Mouse (Mus musculus) megakaryocyte, adult 5-6 weeks (primary cell): ENCODE measurements around the gene Prr15l. TPM values are rescaled to one million over a fixed set of nuclear protein-coding genes. Genes with fewer than 3 reads are reported as not detected.

Source experiments
- ATAC-seq: 2 replicates; pipeline ENCODE4 v1.8.0; 2016; ENCODE audit warnings: mild to moderate bottlenecking, inconsistent platforms; ENCODE audit not compliant: poor library complexity, severe bottlenecking
- total RNA-seq, 2 experiments: library from RNA; stranded (forward) in 1 of 2; stranded (reverse) in 1 of 2; fragments of 153-499, 151-499 nt in 1 of 2; fragments of 221-1000, 200-1000 nt in 1 of 2; gene quantifications; 2 replicates each; pipeline versions ENCODE4 v1.2.3 to v1.2.4; 2015 to 2017

The Prr15l gene
- total RNA-seq, 2 experiments from 2014 or later = 0.29 TPM; not detected in 1

DNA sequence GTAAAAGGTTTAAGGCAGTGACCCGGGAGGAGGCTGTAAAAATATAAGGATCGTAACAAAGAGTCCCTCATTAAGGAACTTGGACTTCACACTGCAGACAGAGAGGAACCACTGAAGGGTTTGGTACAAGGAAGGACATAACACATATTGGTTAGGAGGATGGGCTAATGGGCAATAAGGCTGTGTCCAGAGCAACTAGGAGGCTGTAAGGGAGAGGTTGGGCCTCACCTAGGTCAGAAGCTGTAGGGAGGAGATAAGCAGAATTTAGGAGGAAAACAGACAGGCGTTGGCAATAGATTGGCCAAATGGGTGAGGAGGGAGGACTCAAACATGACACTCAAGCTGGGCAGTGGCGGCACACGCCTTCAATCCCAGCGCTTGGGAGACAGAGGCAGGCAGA is 10.5 kb upstream of the Prr15l start:
- ATAC-seq = no peak

DNA sequence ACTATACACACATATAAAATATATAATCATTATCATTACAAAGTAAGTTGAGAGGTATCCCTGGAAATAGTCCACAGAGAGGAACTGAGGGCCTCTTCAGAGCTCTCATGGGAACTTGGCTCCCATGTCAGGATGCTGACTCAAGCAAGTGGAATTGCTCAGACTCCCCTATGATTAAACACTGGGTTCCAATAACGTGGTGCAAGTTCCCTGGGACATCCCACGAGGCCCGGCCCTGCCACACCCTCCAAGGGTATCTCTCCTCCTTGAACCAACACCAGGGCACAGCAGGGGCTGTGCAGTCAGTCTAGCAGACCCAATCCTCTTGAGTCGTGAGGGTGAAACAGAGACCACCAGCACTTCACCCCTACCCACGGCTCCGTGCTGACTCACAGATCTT is 8.9 kb upstream of the Prr15l start:
- no peak for ATAC-seq

DNA sequence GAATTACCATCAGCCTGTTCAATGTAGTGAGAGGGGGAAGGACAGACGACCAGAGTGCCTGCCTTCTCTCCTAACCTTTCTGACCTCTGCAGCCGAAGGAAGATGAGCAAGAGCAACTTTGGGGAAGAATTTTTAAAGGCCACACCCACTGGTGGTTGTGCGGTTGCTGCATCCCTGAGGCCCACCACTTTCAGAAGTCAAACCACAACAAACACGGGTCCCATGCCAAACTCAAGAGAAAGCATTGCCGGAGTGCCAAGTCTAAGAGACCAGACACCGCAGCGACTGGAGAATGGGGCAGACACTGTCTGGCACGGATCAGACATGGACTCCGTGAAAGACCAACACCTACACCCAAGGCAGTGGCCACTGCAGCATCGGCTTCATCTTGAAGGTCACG is 3.0 kb upstream of the Prr15l start:
- peak; percentile 80 for ATAC-seq

DNA sequence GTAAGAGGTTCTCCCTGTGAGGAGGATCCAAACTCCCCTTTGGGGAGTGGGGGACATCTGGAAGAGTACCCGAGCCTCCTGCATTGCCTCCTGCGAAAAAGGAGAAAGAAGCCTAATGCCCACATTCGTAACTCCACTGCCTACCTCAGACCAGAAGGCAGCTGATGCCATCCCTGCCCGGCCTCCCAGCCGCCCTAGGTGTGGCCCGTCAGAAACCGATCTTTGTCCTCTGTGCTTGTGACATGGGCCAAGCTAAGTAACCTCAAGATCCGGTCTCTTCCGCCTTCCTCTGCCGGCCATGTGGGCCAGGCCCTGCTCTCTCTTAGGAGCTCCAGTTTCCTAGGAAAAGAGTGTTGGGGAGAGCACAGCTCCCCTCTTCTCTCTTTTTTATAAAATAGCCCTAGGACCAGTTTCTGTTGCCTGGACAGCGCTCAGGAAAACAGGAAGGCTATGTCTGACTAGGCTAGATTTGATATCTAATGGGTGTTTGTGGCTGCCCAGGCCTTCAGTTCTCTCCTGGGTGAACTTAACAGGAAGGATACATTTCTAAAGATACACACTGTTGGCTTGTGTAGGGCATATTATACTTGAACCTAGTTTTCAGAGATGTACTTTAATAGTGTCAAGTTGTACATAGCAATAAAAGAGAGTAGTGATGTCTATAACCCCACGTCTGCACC is 2.3 kb upstream of the Prr15l start:
- peak; percentile 79 for ATAC-seq

DNA sequence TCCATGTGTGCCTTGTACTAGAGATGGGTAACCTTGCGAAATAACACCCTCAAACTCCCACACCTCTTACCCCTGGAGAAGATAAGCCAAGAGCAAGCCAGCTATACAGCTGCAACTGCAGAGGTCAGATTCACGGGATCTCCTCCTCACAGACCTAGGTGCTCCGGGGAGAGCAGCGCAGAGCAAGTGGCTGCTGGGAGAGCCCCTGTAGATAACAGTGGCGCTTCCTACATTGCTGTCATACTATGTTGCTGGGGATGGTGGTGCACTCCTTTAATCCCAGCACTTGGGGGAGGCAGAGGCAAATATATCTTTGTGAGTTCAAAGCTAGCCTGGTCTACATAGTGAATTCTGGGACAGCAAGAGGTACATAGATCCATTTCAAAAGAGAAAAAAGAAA is 1.3 kb upstream of the Prr15l start:
- ATAC-seq = no peak

DNA sequence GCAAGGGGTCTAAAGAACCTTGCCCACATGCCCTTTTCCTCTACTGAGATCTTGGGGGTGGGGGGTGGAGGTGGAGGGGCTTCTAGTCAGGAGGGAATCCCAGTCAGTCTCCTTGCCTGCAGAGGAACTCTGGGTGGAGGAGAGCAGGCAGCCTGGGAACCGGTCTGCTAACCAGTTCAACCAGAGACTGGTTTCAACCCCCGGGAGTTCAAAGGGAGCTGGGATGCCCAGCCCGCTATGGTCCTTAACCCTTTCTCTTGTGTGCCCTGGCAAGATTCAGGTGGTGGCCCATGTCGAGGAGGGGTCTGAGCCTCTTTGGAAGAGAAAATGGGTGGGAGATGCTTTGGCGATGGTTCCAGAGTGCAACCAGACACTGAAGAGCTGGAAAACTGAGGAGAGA is 787 bp downstream of the Prr15l start:
- no peak for ATAC-seq

DNA sequence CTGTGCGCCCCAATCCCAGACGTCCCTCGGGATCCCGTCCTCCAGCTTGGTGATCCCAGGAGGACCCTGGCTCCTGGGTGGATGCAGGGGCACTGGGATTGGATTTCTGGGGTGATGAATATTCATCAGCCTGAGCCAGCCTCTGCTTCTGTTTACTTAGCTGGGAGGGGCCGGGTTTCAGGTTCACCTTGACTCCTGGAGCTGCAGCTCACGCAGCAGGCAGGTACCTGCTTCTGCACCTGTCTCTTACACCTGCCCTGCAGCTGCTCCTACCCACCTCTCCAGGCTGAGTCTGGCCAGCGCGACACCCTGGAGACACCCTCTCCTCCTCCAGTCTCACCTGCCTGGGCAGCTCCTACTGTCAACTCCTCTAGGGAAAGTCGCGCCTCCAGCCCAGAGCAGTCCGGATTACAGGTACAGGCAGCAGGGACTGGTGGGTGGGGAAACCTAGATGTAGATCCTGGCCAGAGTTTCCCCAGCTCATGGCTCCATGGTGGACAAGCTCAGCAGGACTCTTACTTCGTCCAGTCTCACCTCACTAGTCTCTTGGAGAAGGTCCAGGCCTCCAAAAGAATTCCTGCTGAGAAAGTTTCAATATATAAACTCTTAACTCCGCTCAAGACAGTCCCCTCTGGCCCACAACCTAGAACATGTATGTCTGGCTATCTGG is 1.3 kb downstream of the Prr15l start:
- no peak for ATAC-seq

DNA sequence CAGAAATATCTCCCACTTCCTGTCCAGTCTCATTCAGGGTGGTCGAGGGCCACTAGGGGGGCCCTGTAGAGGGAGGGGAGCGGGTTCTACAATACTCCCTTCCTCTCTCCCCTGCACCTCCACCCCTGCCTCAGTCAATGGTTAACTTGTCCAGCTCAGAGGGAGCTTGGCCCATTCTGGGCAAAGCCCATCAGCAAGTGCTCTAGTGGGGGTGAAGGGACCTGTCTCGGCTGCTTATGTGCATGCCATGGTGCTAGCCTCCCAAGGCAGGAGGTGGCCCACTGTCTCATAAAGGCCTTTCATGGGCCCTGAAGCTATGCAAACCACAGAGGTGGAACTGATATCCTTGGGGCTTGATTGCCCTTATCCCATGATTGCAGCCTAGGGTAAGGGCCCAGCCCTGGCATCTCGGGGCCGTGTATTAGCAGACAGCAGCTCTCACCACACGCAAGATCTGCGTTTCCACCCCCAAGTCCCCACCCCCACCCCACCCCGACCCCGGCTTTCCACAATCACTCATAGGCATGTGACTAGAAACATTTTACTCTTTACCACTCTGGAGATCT is 1.9 kb downstream of the Prr15l start:
- no peak for ATAC-seq

DNA sequence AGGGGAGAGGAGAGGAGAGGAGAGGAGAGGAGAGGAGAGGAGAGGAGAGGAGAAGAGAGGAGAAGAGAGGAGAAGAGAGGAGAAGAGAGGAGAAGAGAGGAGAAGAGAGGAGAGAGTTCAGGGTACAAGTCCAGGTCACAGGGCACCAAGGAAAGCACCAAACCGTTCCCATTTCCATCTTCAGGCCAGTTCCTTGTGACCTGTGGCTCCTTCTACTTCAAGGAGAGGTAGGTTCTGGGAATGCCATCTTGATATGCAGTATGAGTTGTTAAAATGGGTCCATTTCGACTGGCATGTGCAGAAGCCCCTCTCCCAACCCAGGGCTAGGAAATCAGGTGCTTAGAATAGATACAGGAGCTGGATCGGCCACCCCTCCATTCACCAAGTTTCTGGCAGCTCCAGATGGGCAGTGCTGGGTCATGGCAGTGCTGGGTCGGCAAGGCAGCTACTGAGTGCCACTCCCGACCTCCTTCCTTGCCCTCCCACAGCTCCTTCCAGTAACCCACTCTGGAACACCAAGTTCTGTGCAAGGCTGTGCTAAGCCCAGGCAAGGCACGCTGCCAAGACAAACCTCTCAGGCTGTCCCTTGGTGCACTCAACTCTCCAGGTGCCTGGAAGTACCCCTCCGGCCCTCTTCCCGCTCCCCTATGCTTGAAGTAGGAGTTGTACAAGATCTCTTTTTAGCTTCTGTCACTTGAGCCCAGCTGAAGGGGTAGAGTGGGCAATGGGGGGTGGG is 3.6 kb downstream of the Prr15l start:
- ATAC-seq = no peak

DNA sequence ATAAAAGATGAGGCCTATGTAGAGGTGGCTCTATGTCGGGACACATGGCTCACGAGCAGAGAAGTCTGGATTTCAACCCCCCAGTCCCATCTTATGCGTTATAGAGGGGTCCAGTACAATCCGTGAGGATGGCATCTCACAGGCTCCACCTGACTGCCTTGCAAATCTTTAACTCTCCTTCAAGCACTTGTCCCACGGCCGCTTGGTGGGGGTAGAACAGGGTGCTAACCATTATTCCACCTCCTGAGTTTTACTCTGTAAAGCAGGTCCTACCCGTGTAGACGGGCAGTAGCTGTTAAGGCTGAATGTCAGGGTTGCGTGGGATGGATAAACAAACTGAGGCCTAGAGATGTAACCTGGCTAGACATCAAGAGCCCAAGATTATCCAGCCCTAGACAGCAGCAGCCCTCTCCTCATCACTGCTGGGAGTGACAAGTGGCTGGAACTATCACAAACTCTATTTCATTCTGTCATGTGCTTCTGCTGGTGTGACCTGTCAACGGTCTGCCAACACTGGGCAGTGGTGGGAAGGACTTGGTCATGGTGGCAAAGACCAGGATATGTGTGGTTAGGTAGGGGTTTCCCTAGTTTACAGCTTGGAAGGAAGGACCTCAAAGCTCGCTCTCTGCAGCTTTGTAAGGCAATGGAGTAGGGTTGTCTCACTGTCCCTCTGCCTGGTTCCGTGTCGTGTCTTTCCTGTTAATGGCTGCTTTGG is 5.8 kb downstream of the Prr15l start:
- no peak for ATAC-seq

DNA sequence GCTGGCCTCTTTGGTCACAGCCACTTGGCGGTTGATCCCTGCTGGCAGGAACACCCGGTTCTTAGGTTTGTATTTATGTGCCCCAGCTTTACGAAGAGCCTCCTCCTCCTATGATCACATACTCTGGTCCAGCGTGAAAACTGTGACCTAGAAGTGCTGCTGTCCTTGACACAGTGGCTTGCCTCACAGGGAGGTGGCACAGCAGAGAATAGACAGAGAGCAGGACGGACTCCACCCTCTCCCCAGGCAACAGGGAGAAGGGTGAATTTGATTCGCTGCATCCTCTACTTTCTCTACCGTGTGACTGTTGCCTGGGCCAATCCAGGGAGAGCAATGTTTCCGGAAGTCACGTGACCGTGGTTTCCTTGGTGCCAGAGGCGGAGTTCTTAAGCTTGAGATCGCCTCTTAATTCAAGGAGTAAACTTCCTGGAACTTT is 7.0 kb downstream of the Prr15l start:
- peak; percentile 91 for ATAC-seq

DNA sequence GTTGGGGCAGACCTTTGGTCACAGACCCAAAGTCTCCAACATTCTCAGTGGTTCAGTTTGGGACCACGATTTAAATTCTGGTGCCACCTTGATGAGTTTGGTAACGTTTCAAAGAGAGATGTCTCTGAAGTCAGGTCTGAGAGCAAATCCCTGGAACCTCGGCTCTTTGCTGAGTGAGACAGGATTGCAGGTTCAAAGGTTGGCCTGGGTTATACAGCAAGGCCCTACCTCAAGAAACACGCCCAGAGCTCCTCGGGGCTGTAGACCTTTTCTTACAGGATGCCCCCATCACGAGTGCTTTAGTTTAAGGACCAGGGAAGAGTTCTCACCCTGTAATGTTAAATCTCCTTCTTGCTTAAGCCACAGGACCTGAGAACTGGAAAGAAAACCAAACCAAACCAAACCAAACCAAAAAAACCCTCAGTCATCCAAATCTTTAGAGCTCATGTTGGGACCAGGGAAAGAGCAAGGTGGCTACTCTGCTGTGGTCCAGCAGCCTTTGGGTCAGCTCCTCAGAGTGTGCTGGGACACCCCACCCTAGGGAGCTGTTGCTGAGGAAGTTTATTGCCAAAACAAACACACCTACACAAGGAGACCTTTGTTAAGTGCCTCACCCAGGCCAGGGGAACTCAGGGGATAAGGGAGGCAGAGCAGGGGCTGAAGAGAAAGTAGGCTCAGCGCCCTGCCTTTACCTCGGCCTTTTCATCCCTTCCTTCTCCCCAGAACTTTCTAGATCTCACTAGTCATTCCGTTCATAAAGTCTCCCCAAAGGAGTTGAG is 8.2 kb downstream of the Prr15l start:
- no peak for ATAC-seq

DNA sequence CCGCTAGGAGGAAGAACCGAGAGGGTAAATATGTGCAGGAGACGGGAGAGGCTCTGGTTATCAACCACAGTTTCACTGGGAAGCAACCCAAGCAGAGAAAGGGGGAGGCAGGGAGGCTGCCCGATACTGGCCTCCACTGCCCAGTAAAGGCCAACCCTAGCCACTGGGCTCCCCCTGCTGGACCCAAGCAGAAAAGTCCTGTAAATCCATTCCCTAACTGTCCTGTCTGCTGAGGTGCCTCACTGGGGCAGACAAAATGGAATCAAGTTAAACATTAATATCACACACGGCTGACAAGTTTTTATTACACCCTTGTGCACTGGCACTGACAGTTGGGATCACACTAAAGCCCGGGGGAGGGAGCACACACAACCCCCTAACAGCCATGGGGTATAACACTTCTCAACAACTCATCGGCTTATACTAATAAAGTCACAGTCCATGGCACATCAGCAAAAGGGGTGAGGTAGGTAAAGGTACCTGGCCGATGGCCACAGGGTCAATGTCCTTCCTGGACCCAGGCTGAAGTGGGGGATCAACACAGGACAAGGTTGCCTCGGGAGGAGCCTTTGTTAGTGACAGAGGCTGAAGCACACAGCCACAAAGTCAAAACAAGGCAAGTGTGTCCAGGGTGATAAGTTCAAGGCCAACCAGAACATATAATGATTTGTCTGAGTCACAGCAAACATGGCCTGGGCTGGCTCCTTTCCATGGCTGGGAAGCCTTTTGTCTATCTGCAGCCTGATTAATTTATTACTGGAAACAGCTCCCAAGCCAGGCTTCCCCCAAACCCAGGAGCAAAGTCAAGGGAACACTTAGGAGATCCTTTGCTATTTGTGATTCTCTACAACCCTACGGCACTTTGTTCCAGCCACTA is 9.9 kb downstream of the Prr15l start:
- peak; percentile 77 for ATAC-seq

DNA sequence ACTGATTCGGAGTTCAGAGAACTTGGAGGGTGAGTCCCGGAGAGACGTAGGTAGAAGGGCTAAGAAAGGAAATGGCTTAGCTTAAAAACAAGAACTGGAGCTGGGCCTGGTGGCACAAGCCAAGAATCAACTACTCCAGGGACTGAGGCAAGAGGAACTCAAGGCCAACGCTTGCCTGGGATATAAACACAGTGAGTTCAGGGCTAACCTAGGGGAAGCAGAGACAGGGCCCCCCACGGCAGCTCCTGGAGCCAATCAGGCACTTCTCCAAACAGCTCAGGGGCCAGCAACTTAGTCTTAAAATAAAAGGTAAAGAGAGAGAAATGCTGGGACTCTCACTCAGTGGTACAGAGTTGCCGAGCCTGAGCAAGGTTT is 10.5 kb downstream of the Prr15l start:
- ATAC-seq = no peak

DNA sequence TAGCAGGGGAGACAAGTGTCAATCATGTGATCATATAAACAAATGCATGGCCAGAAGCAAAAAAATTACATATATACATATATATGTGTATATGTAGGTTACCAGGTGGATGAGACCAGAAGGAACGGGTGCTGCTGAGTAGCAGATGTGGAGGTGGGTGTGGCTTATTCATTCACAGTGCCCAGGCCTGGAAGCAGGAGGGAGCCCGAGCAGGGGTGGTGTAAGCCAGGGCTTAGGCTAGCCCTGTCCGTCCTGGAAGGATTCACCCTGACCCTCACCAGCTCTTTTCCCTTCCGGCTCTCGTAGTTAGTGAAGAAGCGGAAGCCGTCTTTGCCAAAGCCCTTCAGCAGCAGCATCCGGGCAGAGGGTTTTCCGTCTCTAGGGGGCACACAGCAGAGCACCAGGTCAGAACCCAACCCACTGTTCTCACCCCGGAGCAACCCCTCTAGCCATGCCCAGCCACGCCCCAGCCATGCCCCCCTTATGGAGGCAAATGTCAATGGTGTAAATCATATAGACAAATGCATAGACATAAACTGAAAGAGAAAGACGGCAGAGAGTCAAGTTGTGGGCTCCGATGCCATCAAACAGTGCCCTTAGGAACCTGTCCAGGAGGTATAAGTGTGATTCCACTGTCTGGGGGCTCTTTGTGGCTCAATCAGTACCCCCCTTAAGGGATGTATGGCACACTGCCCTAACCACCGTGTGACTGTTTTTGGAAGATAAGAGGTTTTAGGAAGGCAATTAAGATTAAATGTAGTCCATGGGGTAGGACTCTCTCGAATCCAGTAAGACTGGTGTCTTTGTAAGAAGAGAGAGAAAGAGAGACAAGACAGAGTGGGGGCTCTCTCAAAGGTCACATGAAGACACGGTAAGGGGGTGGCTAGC is 12.9 kb downstream of the Prr15l start:
- no peak for ATAC-seq

DNA sequence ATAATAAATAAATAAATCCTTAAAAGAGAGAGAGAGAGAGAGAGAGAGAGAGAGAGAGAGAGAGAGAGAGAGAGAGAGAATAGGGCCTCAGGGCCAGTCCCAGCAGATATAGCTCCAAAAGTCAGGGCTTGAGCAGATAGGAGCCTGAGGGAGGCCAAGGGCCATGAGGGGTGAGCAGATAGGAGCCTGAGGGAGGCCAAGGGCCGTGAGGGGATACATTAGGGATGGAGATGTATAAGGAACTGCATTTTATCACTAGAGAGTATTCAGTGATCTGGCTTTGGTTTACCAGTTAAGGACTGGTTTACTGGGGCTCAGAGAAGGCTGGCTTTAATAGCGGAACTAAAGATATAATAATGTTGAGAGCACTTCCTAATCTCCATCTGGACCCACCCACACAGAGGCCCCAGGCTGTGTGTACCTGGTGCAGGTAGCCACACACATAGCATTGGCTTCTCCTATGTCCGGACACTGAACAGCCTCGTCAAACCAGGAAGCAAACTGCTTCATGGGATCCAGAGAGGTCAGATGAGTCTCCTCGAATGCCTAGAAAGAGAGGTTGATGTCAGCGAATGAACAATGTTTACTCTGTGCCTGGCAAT is 14.2 kb downstream of the Prr15l start:
- no peak for ATAC-seq

DNA sequence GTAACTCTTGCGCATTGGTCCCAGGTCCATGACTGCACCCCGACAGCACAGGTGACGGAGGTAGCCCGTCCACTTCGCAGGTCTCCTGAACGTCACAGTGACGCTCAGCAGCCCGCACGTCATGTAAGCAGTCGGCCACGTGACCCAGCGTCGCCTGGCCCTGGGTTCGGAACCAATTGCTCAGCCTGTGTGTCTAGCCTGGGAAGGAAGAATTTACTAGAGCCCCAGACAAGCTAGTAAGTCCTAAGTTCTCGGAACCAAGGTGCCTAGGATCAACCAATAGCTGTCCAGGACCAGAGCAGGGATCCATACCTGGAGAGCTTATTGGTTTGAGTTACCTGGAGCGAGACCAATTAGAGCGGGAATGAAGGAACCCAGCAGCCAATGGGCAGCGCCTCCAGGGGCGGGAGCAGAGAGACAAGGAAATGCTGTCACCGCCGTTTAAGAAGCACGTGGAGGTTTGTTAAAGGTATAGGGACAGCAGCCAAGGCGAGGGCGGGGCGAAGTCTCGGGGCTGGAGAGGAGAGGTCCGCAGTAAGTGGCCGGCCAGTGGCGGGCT is 15.9 kb downstream of the Prr15l start, which contains the start of gene Pnpo:
TSS of gene Pnpo (minus strand) at position 241 of the 559 bp plus-strand sequence.
- ATAC-seq = peak; percentile 93
